Mouse (Mus musculus): ENCODE data around the gene Agxt2.

DNA sequence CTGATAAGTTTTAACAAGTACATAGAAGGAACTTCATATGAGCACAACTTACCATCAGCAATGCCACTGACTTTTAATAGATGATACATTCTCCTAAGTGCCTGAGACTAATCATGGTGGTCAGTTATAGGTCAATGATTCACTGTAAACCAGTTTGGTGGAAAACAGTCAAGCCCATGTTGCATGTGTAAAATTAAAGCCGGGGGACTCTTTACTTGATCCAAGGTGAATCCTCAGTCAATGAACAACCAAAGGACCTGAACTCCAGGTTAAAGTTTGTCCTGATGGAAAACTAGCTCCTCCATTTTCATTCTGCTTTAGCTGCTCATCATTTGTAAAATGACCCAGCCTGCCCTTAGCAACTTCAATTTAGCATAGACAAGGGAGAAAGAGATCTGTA, 25.8 kb upstream of the Agxt2 start:
- TF ChIP-seq CTCF (IDR thresholded peaks at IDR 0.05; ENCODE audit: borderline replicate concordance, insufficient read depth, low read depth, low read length) (no peak), POLR2A (IDR thresholded peaks at IDR 0.05; ENCODE audit: borderline replicate concordance, insufficient read depth, low read length) (no peak)
